Mouse (Mus musculus) retina, embryonic 14.5 days (tissue): ENCODE data around the gene Podnl1.

Experiments
- DNase-seq: peaks from one replicate; pipeline ENCODE4 v3.0.0-alpha.2; 2015; ENCODE audit warnings: low spot score

The Podnl1 gene

DNA sequence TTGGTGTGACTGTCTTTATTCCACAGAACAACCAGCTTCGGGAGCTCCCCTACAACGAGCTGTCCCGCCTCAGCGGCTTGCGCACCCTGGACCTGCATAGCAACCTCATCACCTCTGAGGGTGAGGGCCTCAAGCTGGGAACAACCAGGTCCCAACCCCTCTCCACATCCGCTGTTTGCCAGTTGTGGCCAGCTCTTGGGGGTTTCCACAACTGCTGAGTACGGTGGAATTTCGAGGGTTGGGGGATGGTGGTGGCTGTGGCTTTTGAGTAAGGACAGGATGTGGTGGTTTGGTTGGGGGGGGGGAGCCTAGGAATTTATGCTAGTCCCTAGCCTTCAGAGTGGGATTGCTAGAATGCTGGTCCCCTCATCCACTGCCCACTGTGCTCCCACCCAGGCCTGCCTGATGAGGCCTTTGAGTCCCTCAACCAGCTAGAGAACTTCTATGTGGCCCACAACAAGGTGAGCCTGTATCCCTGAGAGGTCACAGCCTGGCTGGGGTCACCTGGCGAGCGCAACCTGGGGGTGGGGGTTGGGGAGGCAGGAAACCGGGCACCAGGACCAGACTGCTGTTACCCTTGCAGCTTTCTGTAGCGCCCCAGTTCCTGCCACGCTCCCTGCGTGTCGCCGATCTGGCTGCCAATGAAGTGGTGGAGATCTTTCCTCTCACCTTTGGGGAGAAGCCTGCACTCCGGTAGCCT is 1.6 kb downstream of the Podnl1 start:
- no peak for DNase-seq

DNA sequence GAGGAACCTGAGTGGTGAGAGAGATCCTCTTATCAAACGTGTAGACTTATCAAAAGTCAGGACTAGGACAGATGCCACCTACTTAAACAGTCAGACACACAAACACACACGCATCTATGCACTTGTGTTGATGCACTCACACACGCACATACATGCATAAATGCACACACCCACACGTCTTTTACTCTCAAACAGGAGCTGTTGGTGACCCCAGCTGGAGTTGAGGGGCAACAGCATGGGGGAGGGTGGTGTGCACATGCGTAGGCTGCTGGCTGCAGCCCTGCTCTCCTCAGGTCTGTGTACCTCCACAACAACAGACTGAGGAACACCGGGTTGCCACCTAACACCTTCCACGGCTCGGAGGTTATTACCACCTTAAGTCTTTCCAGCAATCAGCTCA is 2.5 kb downstream of the Podnl1 start:
- peak; percentile 24 for DNase-seq

DNA sequence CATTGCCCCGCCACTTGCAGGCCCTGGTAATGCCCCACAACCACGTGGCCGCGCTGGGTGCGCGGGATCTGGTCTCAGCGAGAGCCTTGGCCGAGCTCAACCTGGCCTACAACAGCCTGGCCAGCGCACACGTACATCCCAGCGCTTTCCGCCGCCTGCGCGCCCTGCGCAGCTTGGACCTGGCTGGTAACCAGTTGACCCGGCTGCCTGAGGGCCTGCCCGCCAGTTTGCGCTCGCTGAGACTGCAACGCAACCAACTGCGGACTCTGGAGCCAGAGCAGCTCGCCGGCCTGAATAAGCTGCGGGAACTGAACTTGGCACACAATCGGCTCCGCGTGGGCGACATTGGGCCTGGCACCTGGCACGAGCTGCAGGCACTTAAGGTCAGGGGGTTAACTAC is 5.0 kb downstream of the Podnl1 start:
- DNase-seq: no peak

DNA sequence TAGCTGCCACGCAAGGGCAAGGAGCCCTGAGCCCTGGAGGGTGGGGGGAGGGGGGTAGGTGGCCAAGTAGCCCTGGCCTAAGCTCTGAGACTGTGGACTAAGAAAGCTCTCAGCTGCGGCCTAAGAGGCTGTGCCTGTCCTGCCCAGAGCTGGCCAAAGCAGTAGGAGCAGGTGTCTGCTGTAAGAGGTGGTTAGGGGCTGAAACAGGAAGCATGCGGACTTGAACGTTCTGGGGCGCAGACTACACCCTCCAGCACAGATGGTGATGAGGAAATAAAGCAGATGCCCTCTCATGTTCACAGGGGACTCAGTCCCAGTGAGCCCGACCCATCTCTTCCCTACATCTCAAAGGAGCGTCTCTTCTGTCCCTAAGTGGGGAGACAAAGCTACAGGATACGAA is 6.4 kb downstream of the Podnl1 start:
- DNase-seq: no peak

DNA sequence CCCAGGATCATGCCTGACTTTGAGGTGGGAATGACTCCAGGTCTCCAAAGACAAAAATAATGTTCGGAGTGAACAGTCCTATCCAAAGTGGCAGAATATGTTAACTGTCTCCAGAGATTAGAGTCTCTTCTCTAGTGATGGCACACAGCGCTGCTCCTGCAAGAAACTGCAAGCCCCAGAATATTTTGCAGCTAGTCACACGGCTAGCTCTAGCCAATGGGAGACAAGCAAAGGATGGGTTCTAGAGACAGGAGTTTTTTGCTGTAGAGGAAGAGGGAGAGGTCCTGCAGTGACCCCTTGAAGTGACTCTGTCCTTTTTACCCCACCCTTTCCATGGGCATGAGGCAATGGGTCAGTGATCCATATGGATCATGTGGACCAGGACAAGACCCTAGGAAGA is 12.1 kb downstream of the Podnl1 start:
- peak; percentile 59 for DNase-seq

DNA sequence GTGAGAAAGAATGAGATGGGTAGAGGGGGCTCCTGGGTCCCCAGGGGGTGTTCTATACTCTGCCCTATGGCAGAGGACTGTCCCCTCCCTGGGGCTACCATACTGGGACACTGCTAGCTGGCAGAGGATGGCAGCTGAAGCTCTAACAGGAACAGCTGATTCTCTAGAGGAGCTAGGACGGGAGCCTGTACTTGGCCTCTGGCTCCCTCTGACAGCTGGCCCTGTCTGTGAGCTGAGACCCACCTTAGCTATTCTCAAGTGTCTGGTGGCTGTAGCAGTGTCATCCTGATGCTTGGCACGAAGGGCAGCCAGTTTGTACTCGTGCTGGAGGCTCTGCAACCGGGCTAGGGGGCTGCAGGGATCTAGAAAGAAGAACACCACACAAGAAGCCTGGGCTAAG is 15.0 kb downstream of the Podnl1 start:
- DNase-seq: no peak

DNA sequence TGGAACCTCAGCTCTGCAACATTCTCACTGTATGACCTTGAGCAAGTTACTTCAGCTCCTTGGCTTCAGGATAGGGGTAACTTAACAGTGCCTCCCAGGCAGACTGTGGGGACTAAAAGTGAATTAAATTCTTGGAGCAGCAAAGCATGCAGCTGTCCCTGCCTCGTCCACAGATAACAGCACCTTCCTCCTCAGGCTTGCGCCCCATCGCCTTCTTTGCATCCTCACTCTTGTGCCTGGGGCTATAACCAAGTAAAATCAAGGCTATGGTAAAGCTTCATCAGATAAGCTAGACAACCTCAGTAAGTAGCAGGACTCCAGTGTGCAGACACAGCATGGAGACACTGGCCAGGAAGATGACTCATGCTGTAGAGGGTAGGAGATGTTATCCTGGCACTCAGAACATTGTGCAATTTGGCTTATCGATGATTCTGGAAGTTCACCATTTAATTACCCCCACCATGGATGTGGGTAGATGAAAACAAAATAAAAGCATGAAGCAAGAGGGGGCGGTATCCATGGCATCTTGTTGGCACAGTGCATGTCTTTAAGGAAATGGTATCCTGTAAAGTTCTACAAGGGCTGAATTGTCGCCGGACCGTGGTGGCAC is 19.0 kb downstream of the Podnl1 start:
- DNase-seq: no peak

DNA sequence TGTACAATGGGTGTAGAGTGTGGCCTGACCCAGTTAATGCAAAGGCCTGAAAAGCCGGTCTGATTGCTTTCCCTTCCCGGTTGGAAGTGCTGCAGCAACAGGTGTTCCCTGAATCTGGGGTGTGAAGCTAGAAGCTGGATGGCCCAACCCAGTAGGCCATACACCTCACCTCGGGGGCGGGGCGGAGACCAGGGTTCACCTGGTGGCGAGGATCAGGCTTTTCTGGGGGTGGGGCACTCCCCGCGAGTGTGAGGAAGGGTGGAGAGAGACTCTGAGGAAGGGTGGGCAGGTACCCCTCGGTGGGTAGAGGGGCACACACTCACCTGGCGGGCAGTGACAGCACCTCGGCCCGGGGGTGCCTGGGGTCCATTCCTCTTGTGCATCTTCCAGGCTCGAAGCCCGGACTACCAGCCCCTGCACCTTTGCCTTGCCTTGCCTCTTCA is 21.6 kb downstream of the Podnl1 start:
- DNase-seq: no peak

DNA sequence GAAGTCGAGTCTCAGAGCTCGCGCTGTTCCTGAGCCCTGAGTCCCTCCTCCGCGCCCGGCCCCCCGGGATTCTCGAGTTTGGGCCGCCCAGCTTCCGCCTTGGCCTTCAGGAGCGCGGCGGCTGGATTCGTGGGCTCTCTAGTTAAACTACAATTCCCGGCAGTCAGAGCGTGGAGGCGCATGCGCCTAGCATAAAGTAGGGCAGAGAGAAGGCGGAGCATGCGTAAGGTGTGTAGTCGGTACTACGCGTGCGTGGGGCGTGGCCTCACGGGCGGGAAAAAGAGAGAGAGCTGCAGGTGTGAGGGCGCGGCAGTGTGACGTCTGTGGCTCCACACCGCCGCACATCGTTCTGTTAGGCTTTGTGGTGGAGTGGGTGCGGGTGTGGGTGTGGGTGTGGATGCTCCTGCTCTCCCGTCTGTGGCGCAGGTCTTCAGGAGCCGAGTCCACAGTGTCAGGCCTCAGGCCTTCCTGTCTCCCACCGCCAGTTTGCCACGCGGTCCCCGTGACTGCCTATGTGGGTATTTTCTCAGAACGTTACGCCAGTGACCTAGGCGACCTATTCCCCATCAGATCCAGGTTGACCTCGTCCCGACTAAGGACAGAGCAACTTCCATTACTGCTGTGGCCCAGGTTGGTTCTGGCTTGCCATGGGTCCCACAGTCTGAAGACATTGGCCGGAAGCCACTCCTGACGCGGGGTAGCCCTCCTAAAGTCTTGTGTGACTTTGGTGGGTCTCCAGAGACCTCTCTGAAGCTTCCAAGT is 22.2 kb downstream of the Podnl1 start, which contains the start of the genes Cc2d1a and 4930432K21Rik:
TSS of gene Cc2d1a (minus strand) at position 168 of the 762 bp plus-strand sequence.
TSS of gene 4930432K21Rik (plus strand) at position 257 of the 762 bp plus-strand sequence.
- peak; percentile 95 for DNase-seq

DNA sequence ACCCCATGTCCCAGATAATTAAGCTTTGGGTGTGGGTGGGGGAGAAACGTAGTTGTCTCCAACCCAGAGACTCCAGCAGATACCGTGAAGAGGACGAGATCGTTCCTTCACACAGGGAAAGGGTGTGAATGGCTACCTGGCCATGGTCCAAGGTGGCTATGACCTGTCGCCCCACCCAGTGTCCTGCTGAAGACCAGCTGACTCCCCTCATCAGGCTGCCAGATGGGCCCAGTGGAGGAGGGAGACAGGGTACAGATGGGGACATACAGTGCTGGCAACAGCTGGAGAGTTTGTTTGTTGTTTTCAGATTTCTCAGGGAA is 22.7 kb downstream of the Podnl1 start:
- DNase-seq: no peak

DNA sequence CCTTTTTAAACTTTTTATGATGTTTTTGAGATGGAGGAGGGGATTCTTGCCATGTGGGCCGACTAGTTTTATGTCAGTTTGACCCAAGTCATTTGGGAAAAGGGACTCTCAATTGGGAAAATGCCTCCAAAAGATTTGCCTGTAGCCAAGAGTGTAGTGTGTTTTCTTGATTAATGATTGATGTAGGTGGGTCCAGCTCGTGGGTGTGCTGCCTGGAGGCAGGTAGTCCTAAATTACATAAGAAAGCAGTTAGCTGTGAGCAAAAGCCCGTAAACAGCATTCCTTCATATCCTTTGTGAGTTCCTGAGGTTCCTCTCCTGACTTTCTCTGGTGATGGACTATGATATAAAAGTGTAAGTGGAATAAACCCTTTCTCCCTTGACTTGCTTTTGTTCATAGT is 23.4 kb downstream of the Podnl1 start:
- DNase-seq: no peak

DNA sequence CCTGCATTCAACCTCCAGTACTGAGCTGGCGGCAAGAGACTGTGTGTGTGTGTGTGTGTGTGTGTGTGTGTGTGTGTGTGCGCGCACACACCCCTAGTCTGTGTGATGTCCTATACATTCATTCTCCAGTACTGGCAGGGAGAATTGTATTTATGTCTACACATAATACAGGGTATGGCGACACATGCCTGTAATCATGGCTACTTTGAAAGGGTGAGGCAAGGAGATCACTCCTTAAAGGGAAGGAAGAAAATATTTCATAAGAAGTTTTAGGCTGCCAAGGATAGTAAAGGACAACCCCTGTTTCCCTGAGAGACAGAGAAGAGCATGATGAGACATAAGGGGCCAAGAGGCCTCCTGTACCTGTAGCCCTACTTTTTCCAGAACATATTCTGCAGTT is 31.8 kb downstream of the Podnl1 start:
- no peak for DNase-seq

DNA sequence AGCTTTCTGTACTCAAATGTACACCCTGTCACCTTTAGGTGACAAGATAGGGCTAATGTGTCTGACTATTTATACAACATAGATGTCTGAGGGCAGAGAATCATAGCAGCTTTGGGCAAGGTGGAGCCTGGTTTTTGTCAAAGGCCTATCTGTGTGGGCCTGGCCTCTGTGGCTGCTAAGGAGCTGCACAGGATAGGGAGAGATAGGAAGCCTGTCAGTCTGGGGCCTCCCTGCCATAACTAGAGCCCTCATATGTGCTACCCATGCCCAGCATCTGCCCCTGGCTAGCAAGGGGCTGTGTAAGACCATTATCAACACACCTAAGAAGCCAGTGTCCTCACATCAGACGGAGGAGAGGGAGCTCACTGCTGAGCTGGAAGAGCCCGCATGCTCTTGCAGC is 41.9 kb downstream of the Podnl1 start:
- no peak for DNase-seq

DNA sequence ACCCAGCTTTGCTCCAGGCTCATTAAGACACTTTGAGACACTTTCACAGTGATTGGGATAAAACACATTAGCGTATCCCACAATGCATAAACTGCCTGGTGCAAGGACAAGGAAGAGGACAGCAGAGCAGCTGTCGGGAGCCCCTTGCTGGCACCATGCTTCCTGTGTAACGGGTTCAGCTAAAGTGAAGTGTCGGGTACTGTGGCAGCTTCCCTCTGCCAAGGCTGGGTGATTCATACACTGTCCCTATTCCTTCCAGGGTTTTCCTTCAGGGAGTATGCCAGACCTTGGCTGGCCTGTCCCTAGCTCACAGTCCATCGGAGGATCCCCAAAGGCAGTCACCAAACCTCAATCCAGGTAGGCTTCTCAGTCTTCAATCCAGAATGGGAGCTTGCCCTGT is 44.3 kb downstream of the Podnl1 start:
- no peak for DNase-seq

DNA sequence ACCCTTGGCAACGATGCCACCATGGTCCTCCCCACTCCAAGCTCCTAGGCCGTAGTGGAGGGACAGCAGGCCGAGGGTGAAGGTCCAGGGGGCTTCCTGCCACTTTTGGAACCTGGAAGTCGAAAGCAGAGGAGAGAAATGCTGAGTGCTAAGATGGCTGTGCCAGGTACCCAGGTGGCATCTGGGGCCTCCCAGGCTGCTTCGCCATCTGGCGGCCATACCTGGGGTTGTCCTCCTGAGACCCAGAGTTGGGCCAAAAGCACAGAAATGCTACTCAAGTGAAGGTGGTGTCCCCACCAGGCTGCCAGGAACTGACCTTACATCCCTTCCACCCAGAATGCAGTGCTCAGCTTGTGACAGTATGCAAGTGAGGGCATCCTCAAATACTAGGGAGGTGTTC is 48.1 kb downstream of the Podnl1 start:
- DNase-seq: no peak

DNA sequence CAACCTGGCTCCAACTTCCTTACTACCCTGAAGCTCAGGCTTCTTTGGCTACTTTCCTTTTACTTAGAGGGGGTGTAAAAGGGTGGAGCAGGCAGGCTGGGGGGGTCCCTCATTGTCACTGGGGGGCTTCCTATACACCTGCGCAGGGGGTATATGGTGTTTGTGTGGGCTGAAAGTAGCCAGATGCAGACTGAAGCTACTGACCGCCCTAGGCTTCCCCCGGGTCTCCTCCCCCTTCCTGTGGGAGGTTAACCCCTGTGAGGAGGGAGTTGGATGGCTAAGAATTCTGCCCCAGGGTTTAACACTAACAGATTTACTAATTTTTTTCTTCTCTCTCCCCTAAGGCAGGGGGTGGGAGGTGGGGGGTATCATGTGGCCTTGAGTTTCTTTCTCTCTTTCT is 50.8 kb downstream of the Podnl1 start:
- DNase-seq: no peak

DNA sequence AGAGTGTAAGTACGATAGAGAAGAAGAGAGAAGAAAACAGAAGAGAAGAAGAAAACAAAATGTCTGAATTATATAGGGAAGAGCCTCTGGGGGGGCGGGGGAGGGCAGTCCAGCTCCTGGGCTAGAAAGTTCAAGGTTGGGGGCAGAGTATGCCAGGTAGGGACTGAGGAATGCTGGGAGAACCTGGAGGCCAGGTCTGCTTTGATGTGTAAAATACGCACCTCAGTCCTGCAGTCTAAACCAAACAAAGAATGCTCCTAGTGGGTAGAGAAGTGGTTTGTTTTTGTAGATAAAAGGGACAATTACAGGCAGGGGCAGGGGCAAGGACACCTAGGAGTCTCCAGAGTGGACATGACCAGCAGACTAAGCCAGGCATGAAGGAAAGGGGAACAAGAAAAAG is 51.6 kb downstream of the Podnl1 start:
- no peak for DNase-seq

DNA sequence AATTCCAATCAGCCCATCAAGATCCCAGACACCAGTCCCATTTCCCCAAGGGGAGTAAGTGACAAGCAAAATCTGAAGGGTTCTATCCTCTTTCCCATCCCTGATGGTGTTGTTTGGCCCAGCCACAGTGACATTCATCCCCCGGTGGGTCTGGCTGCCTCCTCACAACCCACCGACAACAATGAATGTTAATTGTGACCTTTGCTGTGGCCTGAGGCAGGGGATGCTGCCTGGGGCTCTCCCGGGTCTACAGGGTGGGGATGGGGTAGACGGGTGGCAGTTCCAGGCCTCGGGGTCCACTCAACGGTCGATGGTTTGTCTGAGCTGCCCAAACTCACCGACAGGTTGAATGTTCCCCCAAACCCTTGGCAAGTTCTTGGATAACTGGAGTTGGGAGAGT is 52.8 kb downstream of the Podnl1 start:
- DNase-seq: no peak

DNA sequence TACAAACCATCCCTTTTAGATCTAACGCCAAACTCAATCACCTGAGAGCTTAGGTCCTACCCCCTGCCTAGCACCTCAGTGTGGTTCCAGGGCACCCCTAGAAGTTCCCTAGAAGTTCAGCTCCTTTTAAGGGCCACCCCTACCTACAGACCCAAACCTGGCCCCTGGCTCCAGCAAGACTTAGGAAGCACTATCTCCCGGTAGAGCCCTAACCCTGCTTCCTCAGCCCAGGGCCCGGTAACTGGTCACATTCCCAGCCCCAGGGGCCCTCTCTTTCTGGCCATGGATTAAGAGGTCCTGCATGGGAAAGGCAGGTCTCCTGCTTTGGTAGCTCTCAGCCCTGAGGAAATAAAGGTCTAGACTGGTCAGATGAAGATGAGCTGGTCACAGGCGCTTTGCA is 54.2 kb downstream of the Podnl1 start:
- DNase-seq: no peak

DNA sequence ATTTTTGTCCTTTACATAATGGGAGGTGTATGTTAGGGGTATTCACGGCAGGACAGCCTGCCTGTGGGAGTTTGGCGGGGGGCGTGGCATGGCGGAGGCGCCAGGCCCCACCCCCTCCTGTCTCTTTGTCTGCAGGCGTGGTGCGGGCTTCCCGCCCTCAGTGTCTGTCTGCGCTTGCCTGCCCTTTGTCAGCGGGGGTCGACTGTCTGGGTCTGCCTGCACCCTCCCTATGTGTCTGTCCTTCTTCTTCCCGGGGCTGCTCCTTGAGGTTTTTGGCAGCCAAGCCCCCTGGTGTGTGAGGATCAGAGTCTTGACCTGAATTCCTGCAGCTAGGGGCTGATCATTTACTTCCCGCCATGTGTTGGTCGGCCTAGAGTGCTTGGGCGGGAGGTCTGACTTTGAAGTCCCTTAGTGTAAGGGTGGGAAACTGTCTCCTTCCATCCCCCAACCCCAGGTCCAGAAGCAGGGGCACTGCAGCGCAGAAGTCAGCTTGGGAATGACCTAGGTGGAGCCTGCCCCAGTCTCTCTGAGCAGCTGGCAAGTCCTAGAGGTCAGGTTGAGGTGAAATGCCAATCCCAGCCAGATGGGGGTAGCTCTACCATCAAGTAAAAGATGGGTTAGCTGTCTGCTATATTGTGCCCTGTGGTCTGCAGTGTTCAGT is 54.9 kb downstream of the Podnl1 start:
- DNase-seq: peak; percentile 78
